Mouse (Mus musculus): ENCODE data around the gene Luc7l3. TPM values are rescaled to one million over a fixed set of nuclear protein-coding genes. Genes with fewer than 3 reads are reported as not detected.

Gene Luc7l3
- polyA plus RNA-seq, 1 experiment: 26.4 TPM

- Histone ChIP-seq H3K4me1 (replicated peaks; ENCODE audit: control insufficient read depth, insufficient read depth, low read length) (peaks cover 14% of the 10 kb centered on the region), H3K27ac (ENCODE audit: control insufficient read depth, insufficient read depth, low read length) (no peak overlapping the region), H3K36me3 (ENCODE audit: control insufficient read depth, insufficient read depth, low read length) (no peaks in the 10 kb centered on the region), H3K27me3 (ENCODE audit: control insufficient read depth, insufficient read depth, low read length) (no peaks in the 10 kb centered on the region), H3K4me3 (ENCODE audit: control insufficient read depth, insufficient read depth, low read length) (no peak overlapping the region)
- 97% methylated on average over 5 of the region's 5 CpGs for WGBS
- TF ChIP-seq POLR2A (IDR thresholded peaks at IDR 0.05; ENCODE audit: control insufficient read depth, extremely low read depth, insufficient read depth, low read length, poor library complexity) (no peak), CTCF (IDR thresholded peaks at IDR 0.05; ENCODE audit: borderline replicate concordance, control insufficient read depth, extremely low read depth, insufficient read depth, low read length, poor library complexity) (no peak)
- no peak for DNase-seq
Measured at GRCm38 (mm10) chr11:94255733-94256132, 66.1 kb downstream of the Luc7l3 start.

- Histone ChIP-seq H3K27ac (ENCODE audit: control insufficient read depth, insufficient read depth, low read length) (no peak overlapping the region), H3K27me3 (ENCODE audit: control insufficient read depth, insufficient read depth, low read length) (no peaks in the 10 kb centered on the region), H3K4me3 (ENCODE audit: control insufficient read depth, insufficient read depth, low read length) (no peak overlapping the region), H3K4me1 (replicated peaks; ENCODE audit: control insufficient read depth, insufficient read depth, low read length) (peaks cover 10% of the 10 kb centered on the region), H3K36me3 (ENCODE audit: control insufficient read depth, insufficient read depth, low read length) (no peaks in the 10 kb centered on the region)
- no peak for TF ChIP-seq POLR2A (IDR thresholded peaks at IDR 0.05; ENCODE audit: control insufficient read depth, extremely low read depth, insufficient read depth, low read length, poor library complexity)
- no peak for TF ChIP-seq CTCF (IDR thresholded peaks at IDR 0.05; ENCODE audit: borderline replicate concordance, control insufficient read depth, extremely low read depth, insufficient read depth, low read length, poor library complexity)
- WGBS: 41% methylated on average over 10 of the region's 10 CpGs
- DNase-seq: no peak
Measured at GRCm38 (mm10) chr11:94253691-94254090, 68.1 kb downstream of the Luc7l3 start.

- no peak overlapping the region for H3K27ac ChIP-seq (ENCODE audit: control insufficient read depth, insufficient read depth, low read length)
- H3K4me1 ChIP-seq (replicated peaks; ENCODE audit: control insufficient read depth, insufficient read depth, low read length): peaks cover 10% of the 10 kb centered on the region
- no peak for DNase-seq
- no peaks in the 10 kb centered on the region for H3K27me3 ChIP-seq (ENCODE audit: control insufficient read depth, insufficient read depth, low read length)
- 15% methylated on average over 9 of the region's 9 CpGs for WGBS
- no peak overlapping the region for H3K4me3 ChIP-seq (ENCODE audit: control insufficient read depth, insufficient read depth, low read length)
- TF ChIP-seq CTCF (IDR thresholded peaks at IDR 0.05; ENCODE audit: borderline replicate concordance, control insufficient read depth, extremely low read depth, insufficient read depth, low read length, poor library complexity) (no peak), POLR2A (IDR thresholded peaks at IDR 0.05; ENCODE audit: control insufficient read depth, extremely low read depth, insufficient read depth, low read length, poor library complexity) (no peak)
- no peaks in the 10 kb centered on the region for H3K36me3 ChIP-seq (ENCODE audit: control insufficient read depth, insufficient read depth, low read length)
Measured at GRCm38 (mm10) chr11:94253156-94253555, 68.6 kb downstream of the Luc7l3 start.

- WGBS: 92% methylated on average over 8 of the region's 8 CpGs
- DNase-seq: no peak
- H3K36me3 ChIP-seq (ENCODE audit: control insufficient read depth, insufficient read depth, low read length): no peaks in the 10 kb centered on the region
- no peaks in the 10 kb centered on the region for H3K27me3 ChIP-seq (ENCODE audit: control insufficient read depth, insufficient read depth, low read length)
- TF ChIP-seq CTCF (IDR thresholded peaks at IDR 0.05; ENCODE audit: borderline replicate concordance, control insufficient read depth, extremely low read depth, insufficient read depth, low read length, poor library complexity): no peak
- TF ChIP-seq POLR2A (IDR thresholded peaks at IDR 0.05; ENCODE audit: control insufficient read depth, extremely low read depth, insufficient read depth, low read length, poor library complexity): no peak
- H3K4me1 ChIP-seq (replicated peaks; ENCODE audit: control insufficient read depth, insufficient read depth, low read length): peaks cover 16% of the 10 kb centered on the region
- H3K27ac ChIP-seq (ENCODE audit: control insufficient read depth, insufficient read depth, low read length): no peak overlapping the region
- no peak overlapping the region for H3K4me3 ChIP-seq (ENCODE audit: control insufficient read depth, insufficient read depth, low read length)
Measured at GRCm38 (mm10) chr11:94246789-94247061, 75.1 kb downstream of the Luc7l3 start.

DNA sequence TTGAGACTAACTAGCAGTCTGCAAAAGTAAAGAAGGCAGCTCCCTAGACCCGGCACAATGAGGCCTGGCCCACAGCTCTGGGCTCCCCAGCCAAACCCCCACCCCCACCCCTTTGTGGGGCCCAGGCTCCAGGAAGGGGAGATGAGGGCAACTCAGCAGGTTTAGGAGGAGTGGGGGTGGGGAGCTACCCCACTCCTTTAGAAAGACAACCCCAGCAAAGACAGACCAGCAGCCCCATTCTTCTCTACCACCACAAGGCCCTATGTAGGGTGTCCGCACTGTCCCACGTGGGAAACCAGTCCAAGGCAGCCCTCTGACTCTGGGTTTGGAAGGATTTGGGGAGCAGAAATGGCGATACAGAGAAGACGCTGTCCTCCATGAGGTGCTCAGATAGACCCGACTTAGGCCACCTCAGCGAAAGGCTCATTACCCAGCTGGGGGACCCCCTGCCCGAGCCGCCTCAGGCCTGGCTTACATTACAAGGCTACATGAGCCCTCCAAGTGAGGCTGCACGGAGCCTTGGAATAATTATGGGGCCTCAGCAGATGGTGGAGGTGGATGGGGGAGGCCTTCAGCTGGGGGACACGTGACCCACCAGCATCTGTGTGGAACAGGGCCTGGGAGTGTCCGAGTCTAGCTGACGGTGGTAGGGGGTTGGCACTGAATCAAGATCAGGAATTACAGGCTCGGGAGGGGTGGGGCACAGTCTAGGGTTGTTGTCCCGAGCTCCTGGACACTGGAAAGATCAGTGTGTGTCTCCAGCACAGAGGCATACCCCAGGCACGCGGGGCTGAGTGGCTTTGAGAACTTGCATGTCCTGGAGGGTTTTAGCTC lies 75.6 kb downstream of the Luc7l3 start, which contains the start of gene Wfikkn2:
Wfikkn2 (minus strand) TSS at position 51 of the 834 bp plus-strand sequence.
- Histone ChIP-seq H3K27ac (ENCODE audit: control insufficient read depth, insufficient read depth, low read length) (no peak within 1 kb of the TSS), H3K4me3 (ENCODE audit: control insufficient read depth, insufficient read depth, low read length) (no peak within 1 kb of the TSS), H3K27me3 (ENCODE audit: control insufficient read depth, insufficient read depth, low read length) (no peaks in the 10 kb centered on the region), H3K36me3 (ENCODE audit: control insufficient read depth, insufficient read depth, low read length) (no peaks in the 10 kb centered on the region), H3K4me1 (replicated peaks; ENCODE audit: control insufficient read depth, insufficient read depth, low read length) (peaks cover 16% of the 10 kb centered on the region)
- 90% methylated on average over 17 of the region's 17 CpGs for WGBS
- no peak for TF ChIP-seq CTCF (IDR thresholded peaks at IDR 0.05; ENCODE audit: borderline replicate concordance, control insufficient read depth, extremely low read depth, insufficient read depth, low read length, poor library complexity)
- no peak for TF ChIP-seq POLR2A (IDR thresholded peaks at IDR 0.05; ENCODE audit: control insufficient read depth, extremely low read depth, insufficient read depth, low read length, poor library complexity)
- no peak for DNase-seq

DNA sequence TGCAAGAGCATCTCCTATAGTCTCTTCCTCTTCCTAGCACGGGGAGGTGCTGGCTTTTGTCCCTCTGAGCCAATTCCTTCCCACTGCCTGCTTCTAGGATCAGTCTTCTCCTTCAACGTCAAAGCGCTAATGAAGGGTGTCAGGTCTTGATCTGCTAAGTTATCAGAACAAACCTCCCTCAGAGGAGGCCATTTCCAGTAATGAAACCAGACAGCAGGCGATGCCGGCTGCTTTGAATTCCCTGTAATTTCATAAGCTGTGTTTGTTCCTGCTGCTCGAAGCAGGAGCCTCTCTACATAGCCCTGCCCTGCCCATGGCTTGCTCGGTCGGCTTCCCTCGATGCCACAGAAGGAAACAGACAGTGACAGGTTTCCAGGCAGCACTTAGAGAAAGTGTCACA lies 77.4 kb downstream of the Luc7l3 start:
- WGBS: 84% methylated on average over 9 of the region's 9 CpGs
- H3K27ac ChIP-seq (ENCODE audit: control insufficient read depth, insufficient read depth, low read length): no peak overlapping the region
- no peak for DNase-seq
- H3K36me3 ChIP-seq (ENCODE audit: control insufficient read depth, insufficient read depth, low read length): no peaks in the 10 kb centered on the region
- no peaks in the 10 kb centered on the region for H3K27me3 ChIP-seq (ENCODE audit: control insufficient read depth, insufficient read depth, low read length)
- H3K4me3 ChIP-seq (ENCODE audit: control insufficient read depth, insufficient read depth, low read length): no peak overlapping the region
- TF ChIP-seq POLR2A (IDR thresholded peaks at IDR 0.05; ENCODE audit: control insufficient read depth, extremely low read depth, insufficient read depth, low read length, poor library complexity): no peak
- TF ChIP-seq CTCF (IDR thresholded peaks at IDR 0.05; ENCODE audit: borderline replicate concordance, control insufficient read depth, extremely low read depth, insufficient read depth, low read length, poor library complexity): no peak
- peaks cover 16% of the 10 kb centered on the region for H3K4me1 ChIP-seq (replicated peaks; ENCODE audit: control insufficient read depth, insufficient read depth, low read length)
